Mouse (Mus musculus): Measurements from ENCODE around the gene Map2k1. TPM values are rescaled to one million over a fixed set of nuclear protein-coding genes. Genes with fewer than 3 reads are reported as not detected.
"Not testable (repeated sequence)": the region's sequence is repeated elsewhere in the genome, so short reads cannot be mapped to it uniquely, and the experiment has no call there.

The Map2k1 gene
- polyA plus RNA-seq, 1 experiment from 2014 or later = 77.4 TPM

DNA sequence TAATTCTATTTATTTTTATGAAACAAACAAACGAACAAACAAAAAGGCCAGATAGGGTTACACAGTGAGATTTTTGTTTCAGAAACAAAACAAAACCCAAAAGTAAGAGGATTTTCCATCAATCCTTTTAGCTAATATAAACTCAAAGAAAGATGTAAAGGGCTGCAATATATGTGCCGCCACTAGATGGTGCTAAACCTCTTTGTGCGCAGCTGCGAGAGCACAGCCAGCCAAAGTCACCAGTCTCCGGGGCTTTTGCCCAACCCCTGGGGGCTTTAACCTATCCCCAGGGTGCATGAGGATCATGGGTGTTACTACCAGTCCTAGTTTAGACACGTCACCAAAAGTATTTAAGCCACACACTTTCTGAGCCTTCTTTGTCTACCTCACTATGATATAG, 114.5 kb downstream of the Map2k1 start:
- not testable (repeated sequence) for H3K9me3 ChIP-seq (ENCODE audit: control insufficient read depth, low read depth, low read length); ATAC-seq (ENCODE audit: insufficient number of reproducible peaks, insufficient read depth, low FRiP score, low read depth); H3K4me1 ChIP-seq (ENCODE audit: control insufficient read depth, insufficient read depth, low read length); H3K27me3 ChIP-seq (ENCODE audit: control insufficient read depth, insufficient read depth, low read length); H3K27ac ChIP-seq (ENCODE audit: low read length); H3K9ac ChIP-seq (replicated peaks; ENCODE audit: low read depth, low read length); H3K4me3 ChIP-seq (ENCODE audit: low read depth, low read length); H3K4me2 ChIP-seq (replicated peaks; ENCODE audit: low read depth, low read length)
- 9% methylated on average over 6 of the region's 6 CpGs for WGBS
- H3K36me3 ChIP-seq (ENCODE audit: control insufficient read depth, insufficient read depth, low read length) = peaks cover 18% of the 10 kb centered on the region

Small RNAs within 50 kb of the gene (microRNA-seq; reads per million reads assigned to microRNA genes)
- gene Gm24106 = not detected

Other genes with a start within 250 kb of the Map2k1 start
- 7.5 and 9.7 TPM in 2 replicates for gene Smad6, start 231.6 kb downstream of the Map2k1 start, polyA plus RNA-seq (2014; fragmentation: Nextera tagmentation; extraction: Ambion mirVana)
- gene Lctl, start 136.5 kb downstream of the Map2k1 start, polyA plus RNA-seq (2014; fragmentation: Nextera tagmentation; extraction: Ambion mirVana) = not detected in 2 replicates
- gene Zwilch, start 80.5 kb downstream of the Map2k1 start, polyA plus RNA-seq (2014; fragmentation: Nextera tagmentation; extraction: Ambion mirVana) = 30.7 and 32.3 TPM in 2 replicates
- gene Rpl4, start 80.3 kb downstream of the Map2k1 start, polyA plus RNA-seq (2014; fragmentation: Nextera tagmentation; extraction: Ambion mirVana) = 1,335 and 1,376 TPM in 2 replicates
- gene Snapc5, start 74.4 kb downstream of the Map2k1 start, polyA plus RNA-seq (2014; fragmentation: Nextera tagmentation; extraction: Ambion mirVana) = 27.9 and 28.0 TPM in 2 replicates
- 4.8 and 5.0 TPM in 2 replicates for gene Uchl4, start 18.4 kb downstream of the Map2k1 start, polyA plus RNA-seq (2014; fragmentation: Nextera tagmentation; extraction: Ambion mirVana)
- gene Tipin, start 27.9 kb upstream of the Map2k1 start, polyA plus RNA-seq (2014; fragmentation: Nextera tagmentation; extraction: Ambion mirVana) = 219 and 235 TPM in 2 replicates
- gene Dis3l, start 87.7 kb upstream of the Map2k1 start, polyA plus RNA-seq (2014; fragmentation: Nextera tagmentation; extraction: Ambion mirVana) = 22.9 and 23.4 TPM in 2 replicates
- 1.9 and 2.0 TPM in 2 replicates for gene Megf11, start 132.0 kb upstream of the Map2k1 start, polyA plus RNA-seq (2014; fragmentation: Nextera tagmentation; extraction: Ambion mirVana)

Data from stomach, embryonic 14.5 days (tissue).